Mouse (Mus musculus) intestine, embryonic 14.5 days (tissue): Measurements from ENCODE around the gene Psmd6. TPM values are rescaled to one million over a fixed set of nuclear protein-coding genes. Genes with fewer than 3 reads are reported as not detected.

ENCODE experiments used
- ATAC-seq: fragments of 200-750 bp; cut with Nextera tagmentation; replicated peaks from 2 replicates; pipeline ENCODE4 v1.8.0; 2017; ENCODE audit warnings: low read depth, moderate number of reproducible peaks, moderate TSS enrichment, moderate library complexity; ENCODE audit not compliant: low FRiP score, low TSS enrichment
- DNase-seq: peaks from one replicate; pipeline ENCODE4 v3.0.0-alpha.2; 2018; ENCODE audit warnings: low spot score
- H3K27ac ChIP-seq: fragments of 300-500 bp; sonication (generic); 2 replicates; pipeline ENCODE4 v1.5.1; 2014; ENCODE audit warnings: low read depth, mild to moderate bottlenecking, control low read depth
- H3K27me3 ChIP-seq: fragments of 300-500 bp; sonication (generic); replicated peaks from 2 replicates; pipeline ENCODE4 v1.6.1; 2014; ENCODE audit warnings: low read length, control low read depth; ENCODE audit not compliant: control insufficient read depth, insufficient read depth
- H3K36me3 ChIP-seq: fragments of 300-500 bp; sonication (generic); 2 replicates; pipeline ENCODE4 v1.6.1; 2014; ENCODE audit warnings: low read length, control low read depth; ENCODE audit not compliant: control insufficient read depth, insufficient read depth
- H3K4me1 ChIP-seq: fragments of 300-500 bp; sonication (generic); replicated peaks from 2 replicates; pipeline ENCODE4 v1.6.1; 2014; ENCODE audit warnings: low read length, control low read depth, mixed read lengths; ENCODE audit not compliant: control insufficient read depth, insufficient read depth
- H3K4me2 ChIP-seq: fragments of 300-500 bp; sonication (generic); 2 replicates; pipeline ENCODE4 v1.6.1; 2014; ENCODE audit warnings: low read length
- H3K4me3 ChIP-seq: fragments of 300-500 bp; sonication (generic); 2 replicates; pipeline ENCODE4 v1.5.1; 2014; ENCODE audit warnings: low read depth, low read length, control low read depth, mixed read lengths
- H3K9ac ChIP-seq: fragments of 300-500 bp; sonication (generic); 2 replicates; pipeline ENCODE4 v1.6.1; 2014; ENCODE audit warnings: mild to moderate bottlenecking, low read length
- H3K9me3 ChIP-seq: fragments of 300-500 bp; sonication (generic); 2 replicates; pipeline ENCODE4 v1.6.1; 2016; ENCODE audit warnings: low read length, control low read depth; ENCODE audit not compliant: control insufficient read depth
- WGBS: fragments of 180-500 bp; shearing (Covaris S2); extraction: QIAGEN DNeasy Blood & Tissue Kit; methylation state at CpG from one replicate; pipeline ENCODE4 v1.1.7; 2014; 5-methylcytosine and 5-hydroxymethylcytosine counted together
- polyA plus RNA-seq: library from polyadenylated mRNA; unstranded; fragments of >200 nt; fragmentation: Nextera tagmentation; extraction: Ambion mirVana; gene quantifications from 2 replicates; pipeline ENCODE4 v1.2.1, GENCODE M21; 2014

Gene Psmd6
- polyA plus RNA-seq = 212 and 232 TPM in 2 replicates

DNA sequence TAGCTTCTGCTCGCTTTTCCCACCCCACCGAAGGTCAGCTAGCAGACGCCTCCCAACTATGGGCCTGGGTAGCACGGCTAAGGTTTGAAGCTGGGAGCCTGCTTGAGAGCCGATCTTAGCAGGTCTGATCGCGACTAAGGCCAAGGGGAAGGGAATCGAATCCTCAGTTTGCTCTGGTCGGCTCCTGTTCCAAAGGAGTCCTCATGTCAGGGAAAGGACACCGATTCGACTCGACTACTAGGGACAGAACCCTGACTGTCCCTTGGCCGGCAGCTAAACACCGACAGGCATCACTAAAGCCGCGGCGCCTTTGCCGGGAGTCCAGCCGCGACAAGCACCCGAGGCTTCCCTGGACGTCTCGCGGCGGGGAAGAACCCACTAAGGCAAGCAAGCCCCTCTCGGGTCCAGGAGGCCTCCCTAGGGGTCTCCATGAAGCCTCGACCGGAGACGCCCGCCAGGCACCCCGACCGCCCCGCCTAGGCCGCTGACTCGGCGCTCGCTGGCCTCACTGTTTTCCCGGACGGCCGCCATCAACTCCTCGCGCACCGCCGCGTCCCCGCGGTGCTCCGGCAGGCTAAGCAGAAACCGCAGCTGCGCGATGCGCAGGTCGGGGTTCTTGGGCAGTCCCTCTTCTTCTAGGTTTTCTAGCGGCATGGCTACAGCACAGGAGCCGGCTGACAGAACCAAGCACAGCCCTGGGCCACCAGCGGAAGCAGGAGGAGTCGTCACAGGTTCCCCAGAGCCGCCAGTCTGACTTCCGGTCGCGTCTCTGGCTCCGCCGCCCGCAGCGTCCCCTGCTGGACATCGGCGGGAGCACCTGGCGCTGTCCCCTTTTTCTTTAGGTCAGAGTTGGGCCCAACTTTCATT is at the start of gene Psmd6:
Gene Psmd6, minus strand, starts transcription at position 755 of the 867 bp plus-strand sequence.
- ATAC-seq = peak; percentile 96
- H3K9ac ChIP-seq = peak within 1 kb of the TSS; percentile 96
- H3K4me1 ChIP-seq = peaks cover 7% of the 10 kb centered on the region; the same call in 1 of the 2 replicates
- peak; percentile 95 for DNase-seq
- WGBS = under 1% methylated on average over 67 of the region's 68 CpGs
- H3K4me2 ChIP-seq = peak within 1 kb of the TSS; percentile 84
- H3K4me3 ChIP-seq = peak within 1 kb of the TSS; percentile 95
- H3K27ac ChIP-seq = peak within 1 kb of the TSS; percentile 78
- no peaks in the 10 kb centered on the region for H3K27me3 ChIP-seq
- H3K9me3 ChIP-seq = no peaks in the 10 kb centered on the region
- H3K36me3 ChIP-seq = peaks cover 36% of the 10 kb centered on the region

GRCm38 (mm10) chr14:14110710-14111109 is 10.1 kb downstream of the Psmd6 start:
- H3K4me1 ChIP-seq = no peaks in the 10 kb centered on the region
- H3K4me2 ChIP-seq = no peak overlapping the region
- no peak overlapping the region for H3K4me3 ChIP-seq
- no peak overlapping the region for H3K27ac ChIP-seq
- H3K27me3 ChIP-seq = no peaks in the 10 kb centered on the region
- DNase-seq = no peak
- H3K9me3 ChIP-seq = no peaks in the 10 kb centered on the region
- H3K9ac ChIP-seq = no peak overlapping the region
- H3K36me3 ChIP-seq = peaks cover 68% of the 10 kb centered on the region
- 81% methylated on average over 4 of the region's 4 CpGs for WGBS
- no peak for ATAC-seq

GRCm38 (mm10) chr14:14104930-14105318 is 15.9 kb downstream of the Psmd6 start:
- no peak overlapping the region for H3K9ac ChIP-seq
- ATAC-seq = no peak

GRCm38 (mm10) chr14:14104213-14104929 is 16.4 kb downstream of the Psmd6 start:
- Histone ChIP-seq H3K4me3 (no peak overlapping the region), H3K9me3 (no peaks in the 10 kb centered on the region), H3K27me3 (no peaks in the 10 kb centered on the region), H3K36me3 (peaks cover 53% of the 10 kb centered on the region), H3K4me2 (no peak overlapping the region), H3K27ac (no peak overlapping the region), H3K9ac (no peak overlapping the region), H3K4me1 (no peaks in the 10 kb centered on the region)
- 62% methylated on average over 13 of the region's 13 CpGs for WGBS
- ATAC-seq (no peak), DNase-seq (no peak)

More at GRCm38 (mm10) chr14:14104930-14105318, 15.9 kb downstream of the Psmd6 start:
- H3K4me3 ChIP-seq = no peak overlapping the region
- H3K27me3 ChIP-seq = no peaks in the 10 kb centered on the region
- no peak overlapping the region for H3K27ac ChIP-seq
- peaks cover 51% of the 10 kb centered on the region for H3K36me3 ChIP-seq
- no peak overlapping the region for H3K4me2 ChIP-seq
- WGBS = 64% methylated on average over 2 of the region's 2 CpGs
- DNase-seq = no peak
- H3K4me1 ChIP-seq = no peaks in the 10 kb centered on the region
- no peaks in the 10 kb centered on the region for H3K9me3 ChIP-seq

- peaks cover 63% of the 10 kb centered on the region for H3K36me3 ChIP-seq
- no peak overlapping the region for H3K4me2 ChIP-seq
- no peak overlapping the region for H3K9ac ChIP-seq
- H3K4me3 ChIP-seq = no peak overlapping the region
- no peaks in the 10 kb centered on the region for H3K9me3 ChIP-seq
- H3K27ac ChIP-seq = no peak overlapping the region
- H3K4me1 ChIP-seq = no peaks in the 10 kb centered on the region
- H3K27me3 ChIP-seq = no peaks in the 10 kb centered on the region
- DNase-seq (no peak), ATAC-seq (no peak)
- 93% methylated on average over 9 of the region's 9 CpGs for WGBS
Observed at GRCm38 (mm10) chr14:14101296-14101695, 19.5 kb downstream of the Psmd6 start.

DNA sequence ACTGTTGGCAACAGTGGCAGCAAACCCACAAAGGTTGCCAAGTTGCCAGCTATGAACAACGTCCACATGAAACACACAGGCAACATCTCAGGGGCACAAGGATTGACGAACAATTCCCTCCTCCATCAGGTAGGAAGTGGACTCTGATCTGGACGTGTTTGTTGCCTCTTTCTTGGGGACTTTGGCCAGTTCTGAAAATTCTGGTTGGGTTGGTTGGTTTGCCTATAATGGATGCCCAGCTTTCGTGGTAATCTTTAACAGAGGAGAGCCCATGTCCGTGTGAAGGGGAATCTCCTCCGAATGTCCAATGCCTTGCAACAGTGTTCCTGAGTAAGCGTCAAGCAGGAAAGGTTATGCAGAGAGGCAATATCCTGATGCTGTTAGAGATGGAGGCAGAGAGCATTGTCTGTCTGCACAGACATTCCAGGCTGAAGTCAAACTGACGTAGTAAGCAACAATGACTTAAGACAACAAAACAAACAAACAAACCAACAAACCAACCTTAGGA is 20.0 kb downstream of the Psmd6 start:
- no peaks in the 10 kb centered on the region for H3K27me3 ChIP-seq
- no peak overlapping the region for H3K4me3 ChIP-seq
- H3K36me3 ChIP-seq = peaks cover 67% of the 10 kb centered on the region
- H3K4me2 ChIP-seq = no peak overlapping the region
- no peak overlapping the region for H3K27ac ChIP-seq
- H3K9ac ChIP-seq = no peak overlapping the region
- H3K4me1 ChIP-seq = no peaks in the 10 kb centered on the region
- 91% methylated on average over 8 of the region's 8 CpGs for WGBS
- no peaks in the 10 kb centered on the region for H3K9me3 ChIP-seq
- ATAC-seq (no peak), DNase-seq (no peak)

- Histone ChIP-seq H3K4me1 (no peaks in the 10 kb centered on the region), H3K36me3 (peaks cover 70% of the 10 kb centered on the region), H3K27me3 (no peaks in the 10 kb centered on the region), H3K4me2 (no peak overlapping the region), H3K27ac (no peak overlapping the region), H3K4me3 (no peak overlapping the region), H3K9ac (no peak overlapping the region), H3K9me3 (no peaks in the 10 kb centered on the region)
- 31% methylated on average over 10 of the region's 10 CpGs for WGBS
- peak; percentile 95 for DNase-seq
- ATAC-seq = peak; percentile 70
Observed at GRCm38 (mm10) chr14:14098330-14098980, 22.3 kb downstream of the Psmd6 start.

DNA sequence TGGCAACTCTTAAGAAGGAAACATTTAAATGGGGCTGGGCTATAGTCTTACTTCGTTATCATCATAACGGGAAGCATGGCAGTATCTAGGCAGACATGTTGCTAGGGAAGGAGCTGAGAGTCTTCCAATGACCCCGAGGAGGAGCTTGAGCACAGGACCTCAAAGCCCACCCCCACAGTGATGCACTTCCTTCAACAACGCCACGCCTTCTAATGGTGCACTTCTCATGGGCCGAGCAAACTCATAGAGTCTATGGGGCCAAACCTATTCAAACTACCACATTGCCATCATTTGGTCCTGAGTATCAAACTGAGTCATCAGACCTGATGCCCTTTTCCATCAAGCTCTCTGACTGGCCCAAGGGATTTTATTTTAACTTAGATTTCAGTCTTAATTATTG is 30.2 kb downstream of the Psmd6 start:
- DNase-seq = no peak
- ATAC-seq = no peak
- H3K4me2 ChIP-seq = no peak overlapping the region
- H3K9me3 ChIP-seq = no peaks in the 10 kb centered on the region
- H3K9ac ChIP-seq = no peak overlapping the region
- H3K27ac ChIP-seq = no peak overlapping the region
- H3K4me1 ChIP-seq = no peaks in the 10 kb centered on the region
- H3K4me3 ChIP-seq = no peak overlapping the region
- H3K36me3 ChIP-seq = peaks cover 54% of the 10 kb centered on the region; the same call in 1 of the 2 replicates
- H3K27me3 ChIP-seq = no peaks in the 10 kb centered on the region
- 95% methylated on average over 6 of the region's 6 CpGs for WGBS
